Mouse (Mus musculus) splenic B cell, adult 2 months (primary cell): ENCODE results near the gene Kcnh5.

ENCODE experiments used
- DNase-seq: peaks from one replicate; pipeline ENCODE4 v3.0.0-alpha.2; 2011; ENCODE audit warnings: low read depth, low spot score
- H3K27me3 ChIP-seq: 2 replicates; pipeline ENCODE4 v1.6.1; 2012; ENCODE audit warnings: mild to moderate bottlenecking, low read length, moderate library complexity, mixed read lengths; ENCODE audit not compliant: control insufficient read depth, poor library complexity, insufficient read depth, severe bottlenecking
- H3K36me3 ChIP-seq: 2 replicates; pipeline ENCODE4 v1.6.1; 2012; ENCODE audit warnings: mild to moderate bottlenecking, low read length, moderate library complexity, mixed read lengths; ENCODE audit not compliant: control insufficient read depth, poor library complexity, insufficient read depth, severe bottlenecking

Kcnh5 gene

DNA sequence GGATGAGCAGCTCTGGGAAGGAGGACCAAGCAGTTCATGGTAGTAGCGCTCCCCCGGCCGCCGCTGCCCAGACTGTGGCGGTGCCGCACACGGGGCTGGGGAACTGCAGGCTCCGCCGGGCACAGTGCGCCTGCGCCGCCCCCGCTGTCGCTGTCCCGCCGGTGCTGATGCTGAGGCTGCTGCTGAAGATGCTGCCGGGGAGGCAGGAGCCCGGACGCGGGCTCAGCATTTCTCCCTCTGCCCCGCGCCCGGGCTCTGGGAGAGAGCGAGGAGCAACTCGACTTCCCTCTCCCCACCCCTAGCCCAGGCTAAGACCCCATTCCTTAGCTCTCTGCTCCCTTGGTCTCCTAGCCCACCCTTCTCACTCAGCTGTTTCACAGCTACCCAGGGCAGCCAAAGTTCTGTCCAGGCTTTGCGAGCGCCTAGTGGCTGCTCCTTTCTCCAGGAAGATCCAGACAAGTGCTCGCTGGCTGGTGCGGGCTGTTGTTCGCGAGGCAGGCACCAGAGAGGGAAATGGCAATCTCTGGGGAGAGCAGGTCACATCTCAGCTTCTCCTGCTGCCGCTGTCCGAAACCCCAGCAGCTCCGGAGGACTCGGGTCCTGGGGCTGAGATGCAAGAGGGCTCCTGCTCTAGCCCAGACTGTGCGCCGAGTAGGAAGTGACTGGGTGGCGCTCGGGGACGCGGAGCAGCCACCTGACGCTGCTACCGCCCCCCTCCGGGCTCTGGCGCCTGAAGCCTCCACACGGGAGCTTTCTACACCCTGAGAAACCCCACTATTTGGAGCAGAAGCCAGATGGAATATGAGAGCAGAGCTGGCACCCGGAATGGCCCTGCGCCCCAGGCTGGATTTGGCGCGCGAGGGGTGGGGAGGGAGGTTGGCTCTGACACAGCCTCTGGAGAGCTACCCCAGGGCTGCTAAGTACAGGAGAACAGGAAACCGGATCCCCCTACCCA lies at the start of gene Kcnh5:
Gene Kcnh5 (minus strand): TSS at position 642 of the 955 bp plus-strand sequence.
- H3K27me3 ChIP-seq: no peaks in the 10 kb centered on the region; the same call in 1 of the 2 replicates
- no peak for DNase-seq
- no peaks in the 10 kb centered on the region for H3K36me3 ChIP-seq

DNA sequence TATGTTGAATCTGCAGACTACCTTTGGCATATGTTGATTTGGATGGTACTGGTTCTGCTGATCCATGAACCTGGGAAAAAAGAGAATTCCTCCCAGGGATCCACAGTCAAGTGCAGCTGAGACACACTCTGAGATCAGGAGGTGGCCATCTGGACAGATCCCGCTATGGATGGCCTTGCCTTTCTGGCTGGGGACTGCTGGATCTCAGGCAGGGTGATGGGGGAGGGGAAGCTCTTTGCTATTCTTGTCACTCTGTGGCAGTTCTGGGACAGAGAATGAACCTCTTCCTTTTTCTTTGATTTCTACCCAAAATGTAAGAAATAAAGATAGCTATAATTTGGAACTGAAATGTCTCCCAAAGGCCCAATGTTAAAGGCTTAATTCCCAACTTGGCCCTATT lies 46.8 kb upstream of the Kcnh5 start:
- Histone ChIP-seq H3K27me3 (no peaks in the 10 kb centered on the region), H3K36me3 (no peaks in the 10 kb centered on the region)

DNA sequence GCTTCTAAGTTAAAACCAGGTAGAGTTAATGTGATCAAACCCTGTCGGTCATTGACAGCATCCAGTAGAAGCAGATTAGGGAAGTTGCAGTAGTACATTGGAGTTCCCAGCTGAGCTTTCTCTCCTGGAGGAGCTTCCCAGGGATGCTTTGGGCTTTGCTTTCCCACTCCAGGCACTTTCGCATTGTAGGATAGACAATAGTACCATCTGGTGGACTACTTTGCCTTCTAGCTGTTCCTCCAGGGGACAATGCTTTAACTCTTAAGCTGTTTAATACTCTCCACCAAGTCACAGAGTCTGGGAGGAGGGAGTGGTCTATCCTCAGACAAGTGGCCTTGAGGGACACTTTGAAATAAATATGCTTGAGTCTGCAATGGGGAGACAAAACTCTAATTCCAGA lies 12.3 kb upstream of the Kcnh5 start:
- H3K36me3 ChIP-seq: no peaks in the 10 kb centered on the region
- DNase-seq: no peak
- no peaks in the 10 kb centered on the region for H3K27me3 ChIP-seq

More for the DNA sequence above, 46.8 kb upstream of the Kcnh5 start:
- DNase-seq: no peak

DNA sequence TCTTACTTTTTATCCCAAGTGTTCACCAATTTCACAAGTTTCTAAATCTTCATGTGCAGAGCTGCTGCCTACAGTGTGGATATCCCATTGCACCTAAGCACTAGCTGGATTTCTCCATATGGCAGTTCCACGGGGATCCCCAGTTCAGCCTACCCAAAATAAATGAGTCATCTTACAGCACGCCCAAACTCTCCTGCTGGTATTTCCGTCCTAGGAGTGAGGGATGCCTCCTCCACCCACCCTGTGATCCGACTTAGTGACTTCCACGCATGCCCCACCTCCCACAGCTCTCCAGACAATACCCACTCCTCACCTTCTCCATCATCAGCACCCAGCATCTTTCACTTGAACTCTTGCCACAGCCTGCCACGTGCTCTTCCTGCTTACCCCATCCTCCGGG lies 5.5 kb upstream of the Kcnh5 start:
- H3K36me3 ChIP-seq: no peaks in the 10 kb centered on the region
- DNase-seq: no peak
- H3K27me3 ChIP-seq: no peaks in the 10 kb centered on the region; the same call in 1 of the 2 replicates

DNA sequence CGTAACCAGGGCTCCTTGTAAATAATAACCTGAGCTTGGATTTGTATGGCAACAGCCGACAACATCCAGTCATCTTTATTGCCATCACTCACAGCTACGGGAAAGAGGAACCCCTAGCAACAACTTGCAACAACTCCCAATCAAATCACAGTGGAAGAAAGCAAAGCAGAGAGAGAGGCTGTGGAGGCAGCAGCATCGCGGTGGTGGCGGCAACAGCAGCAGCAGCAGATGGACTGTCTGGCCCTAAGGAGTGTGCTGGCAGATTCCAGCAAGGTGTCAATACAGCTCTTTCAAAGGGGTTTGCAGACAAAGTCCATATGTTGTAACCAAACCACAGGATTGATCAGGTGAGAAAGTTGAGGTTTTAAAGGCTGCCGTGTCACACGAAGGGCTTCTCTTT lies 2.4 kb upstream of the Kcnh5 start:
- Histone ChIP-seq H3K27me3 (no peaks in the 10 kb centered on the region; the same call in 1 of the 2 replicates), H3K36me3 (no peaks in the 10 kb centered on the region)
- DNase-seq: no peak

DNA sequence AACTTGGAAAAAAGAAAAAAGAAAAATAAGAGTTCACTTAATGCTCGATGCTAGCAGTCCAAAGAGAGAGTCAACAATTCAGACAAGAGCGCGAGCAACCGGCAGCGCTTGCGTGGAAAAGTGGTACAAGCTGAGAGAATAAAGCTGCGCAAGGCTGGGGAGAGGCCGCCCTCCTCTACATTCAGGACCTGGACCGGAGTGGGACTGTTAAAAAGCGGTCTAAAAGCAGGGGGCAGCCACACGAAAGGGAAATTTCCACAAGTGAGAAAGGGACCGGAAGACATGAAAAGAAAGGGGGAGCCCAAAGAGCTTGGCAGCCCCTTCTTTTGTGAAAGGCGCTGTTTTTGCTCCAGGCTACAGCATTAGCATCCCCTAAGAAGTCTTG lies 506 bp upstream of the Kcnh5 start:
- Histone ChIP-seq H3K36me3 (no peaks in the 10 kb centered on the region), H3K27me3 (no peaks in the 10 kb centered on the region; the same call in 1 of the 2 replicates)
- DNase-seq: no peak

DNA sequence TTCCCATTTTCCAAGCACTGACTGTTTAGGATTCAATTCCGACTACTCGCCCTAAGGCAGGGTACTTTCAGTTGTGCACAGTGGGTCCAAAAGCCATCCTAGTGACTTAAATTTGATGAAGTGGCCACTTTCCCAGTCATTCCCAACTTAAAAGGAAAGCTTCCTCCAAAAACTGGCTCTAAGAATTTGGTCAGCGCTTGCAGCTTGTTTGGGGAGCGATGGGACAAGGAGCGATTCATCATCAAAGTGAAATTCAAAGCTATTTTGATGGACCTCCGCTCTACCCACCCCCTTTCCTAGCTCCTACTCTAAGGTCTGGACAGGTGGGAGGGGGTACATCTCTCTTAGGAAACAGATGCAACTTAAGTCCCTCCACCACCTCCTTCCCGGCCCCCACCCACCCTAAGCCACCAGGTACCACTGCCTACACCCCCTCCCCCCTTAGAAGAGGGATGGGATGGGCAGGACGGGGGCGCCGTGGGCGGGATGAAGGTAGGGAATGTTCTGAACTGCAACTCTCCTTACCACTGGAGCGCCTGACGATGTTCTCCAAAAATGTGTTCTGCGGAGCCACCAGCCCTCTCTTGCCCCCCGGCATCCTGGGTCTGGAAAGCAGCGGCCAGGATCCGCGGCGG lies 1.1 kb downstream of the Kcnh5 start:
- no peak for DNase-seq
- H3K27me3 ChIP-seq: no peaks in the 10 kb centered on the region; the same call in 1 of the 2 replicates
- H3K36me3 ChIP-seq: no peaks in the 10 kb centered on the region

DNA sequence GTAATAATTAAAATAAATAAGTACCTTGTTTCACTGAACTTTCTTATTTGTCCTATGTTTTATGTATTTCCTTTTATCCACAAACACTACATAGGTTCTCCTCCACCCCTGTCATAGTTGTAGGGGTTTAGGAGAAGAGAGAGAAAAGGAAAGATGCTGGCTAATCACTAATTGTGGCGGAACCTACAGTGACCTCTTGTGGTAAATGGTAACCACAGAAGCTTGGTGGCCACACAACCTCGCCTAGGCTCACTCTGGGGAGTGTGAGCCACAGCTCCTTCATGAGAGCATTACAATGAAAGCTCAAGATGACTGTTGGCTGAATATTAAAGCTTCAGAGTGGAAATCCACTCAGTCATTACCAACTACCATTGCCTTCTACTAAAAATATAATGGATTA lies 6.2 kb downstream of the Kcnh5 start:
- Histone ChIP-seq H3K27me3 (no peaks in the 10 kb centered on the region), H3K36me3 (no peaks in the 10 kb centered on the region)
- DNase-seq: no peak

DNA sequence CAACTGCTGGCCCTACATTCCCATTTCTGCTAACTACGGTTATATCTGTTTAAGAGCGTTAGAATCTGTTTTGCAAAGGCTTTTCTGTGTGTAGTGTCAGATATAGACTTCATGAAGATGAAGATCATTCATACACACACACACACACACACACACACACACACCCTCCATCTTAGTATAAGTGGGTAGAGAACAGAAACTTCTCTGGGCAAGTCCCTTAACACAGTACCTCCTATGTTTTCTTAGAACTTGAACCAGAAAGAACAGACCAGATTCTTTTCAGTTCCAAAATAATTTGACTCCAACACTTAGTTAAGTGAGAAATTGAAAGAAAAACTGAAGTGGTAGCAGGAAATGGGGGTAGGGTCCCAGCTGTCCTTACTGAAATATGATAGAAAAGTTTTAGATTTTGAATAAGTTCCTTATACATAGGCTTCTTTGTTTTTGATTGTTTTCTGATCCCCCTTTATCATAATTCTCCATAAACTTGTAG lies 24.0 kb downstream of the Kcnh5 start:
- H3K36me3 ChIP-seq: no peaks in the 10 kb centered on the region
- H3K27me3 ChIP-seq: no peaks in the 10 kb centered on the region
- DNase-seq: no peak

DNA sequence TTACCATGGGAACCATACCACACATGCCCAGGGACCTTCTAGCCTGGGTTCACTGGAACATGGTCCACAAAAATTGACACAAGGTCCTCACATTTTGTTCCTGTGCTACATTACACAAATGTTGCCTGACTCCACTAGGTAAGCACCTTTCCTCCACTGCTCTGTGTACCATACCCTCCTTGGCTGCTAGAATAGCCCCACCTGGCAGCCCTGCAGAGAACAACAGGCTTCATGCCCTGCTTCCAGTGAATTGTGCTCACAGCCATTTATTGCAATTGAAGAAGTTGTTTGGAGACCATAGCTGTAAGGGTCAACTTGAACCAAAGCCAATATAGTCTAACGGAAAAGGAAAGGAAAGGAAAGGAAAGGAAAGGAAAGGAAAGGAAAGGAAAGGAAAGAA lies 37.3 kb downstream of the Kcnh5 start:
- DNase-seq: no peak
- no peaks in the 10 kb centered on the region for H3K27me3 ChIP-seq
- H3K36me3 ChIP-seq: no peaks in the 10 kb centered on the region

DNA sequence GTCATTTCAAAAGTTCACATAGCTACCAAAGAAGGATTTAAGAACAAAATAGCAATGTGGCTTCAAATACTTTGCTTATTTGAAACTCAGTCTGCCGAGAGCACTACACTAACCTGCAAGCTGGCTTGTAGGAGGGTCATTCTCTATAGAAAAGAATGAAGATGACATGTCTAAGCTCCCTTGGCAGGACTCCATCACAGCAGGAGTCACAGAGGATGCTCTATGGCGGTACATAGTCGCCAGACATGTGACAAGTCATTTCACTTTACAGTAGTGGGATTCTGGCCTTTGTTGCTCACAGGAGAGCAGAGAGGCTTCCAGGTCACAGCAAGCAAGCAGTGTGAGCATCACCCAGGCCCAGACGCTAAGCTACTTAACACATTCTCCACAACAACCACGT lies 85.2 kb downstream of the Kcnh5 start:
- Histone ChIP-seq H3K36me3 (no peaks in the 10 kb centered on the region), H3K27me3 (no peaks in the 10 kb centered on the region)
- no peak for DNase-seq

DNA sequence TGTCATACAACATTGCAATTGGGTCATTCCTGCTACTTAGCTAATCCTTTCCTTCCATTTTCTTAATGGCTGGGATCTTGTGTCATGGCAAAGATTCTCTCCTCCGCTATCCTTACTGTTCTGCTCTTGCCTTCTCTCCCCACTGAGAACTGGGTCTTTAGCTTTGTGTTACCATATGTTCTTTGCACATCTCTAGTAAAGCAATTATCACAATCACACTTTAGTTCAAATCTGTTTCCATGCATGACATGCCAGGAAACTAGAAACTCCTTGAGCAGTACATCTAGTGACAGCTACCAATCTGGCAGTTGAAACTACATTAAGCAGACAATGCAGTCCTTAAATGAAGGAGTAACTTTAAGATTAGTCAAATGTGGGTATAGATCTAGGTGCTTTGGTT lies 86.2 kb downstream of the Kcnh5 start:
- Histone ChIP-seq H3K27me3 (no peaks in the 10 kb centered on the region), H3K36me3 (no peaks in the 10 kb centered on the region)
- DNase-seq: no peak

DNA sequence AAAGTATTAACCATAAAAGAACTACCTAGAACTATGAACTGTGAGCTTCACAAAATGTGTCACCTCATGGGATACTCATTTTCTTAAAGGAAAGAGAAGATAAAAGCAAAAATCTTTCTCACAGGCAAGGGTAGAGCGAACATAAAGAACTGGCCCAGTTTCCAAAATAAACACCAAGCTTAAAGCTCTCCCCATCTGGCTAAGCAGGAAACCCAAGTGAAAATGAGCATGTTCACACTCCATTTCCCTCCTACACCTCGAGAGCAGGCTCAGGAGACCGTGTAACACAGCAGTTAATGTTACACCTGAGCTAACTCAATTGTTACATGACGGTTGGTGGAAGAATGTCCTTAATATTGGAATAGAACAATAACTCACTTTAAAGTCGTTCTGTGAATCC lies 100.0 kb downstream of the Kcnh5 start:
- no peaks in the 10 kb centered on the region for H3K27me3 ChIP-seq
- no peak for DNase-seq
- H3K36me3 ChIP-seq: no peaks in the 10 kb centered on the region

DNA sequence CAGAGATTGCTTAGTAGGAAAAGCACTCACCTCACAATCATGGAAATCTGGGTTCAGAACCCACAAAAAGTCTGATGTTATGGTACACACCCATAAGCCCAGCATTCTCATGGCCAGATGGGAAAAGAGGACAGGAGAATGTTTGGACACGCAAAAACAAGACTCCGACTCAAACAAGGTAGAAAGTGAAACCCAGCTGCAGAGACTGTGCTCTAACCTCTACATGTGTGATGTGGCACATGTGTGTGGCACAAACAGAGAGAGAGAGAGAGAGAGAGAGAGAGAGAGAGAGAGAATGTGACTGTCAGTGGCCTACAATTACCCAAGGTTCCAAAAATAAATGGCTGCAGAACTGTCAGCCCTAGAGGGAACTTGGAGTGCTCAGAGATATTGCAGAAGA lies 106.1 kb downstream of the Kcnh5 start:
- Histone ChIP-seq H3K27me3 (no peaks in the 10 kb centered on the region), H3K36me3 (no peaks in the 10 kb centered on the region)
- no peak for DNase-seq

DNA sequence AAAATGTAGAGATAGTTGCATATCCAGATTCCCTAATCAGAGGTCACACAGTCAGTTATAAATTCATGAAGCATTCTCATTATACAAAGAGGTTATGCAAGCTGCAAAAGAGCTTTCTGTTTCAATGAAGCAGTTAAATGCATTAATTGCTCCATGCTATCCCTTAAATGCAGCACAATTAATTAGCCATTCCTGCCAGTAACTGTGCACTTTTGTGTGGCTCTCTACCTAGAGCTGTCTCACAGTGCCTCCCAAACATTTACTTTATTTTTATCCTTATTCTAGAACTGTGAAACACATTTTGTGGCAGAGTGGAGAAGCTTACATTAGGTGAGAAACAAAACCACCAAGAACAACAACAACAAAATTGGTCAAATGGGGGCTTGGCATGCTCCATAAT lies 114.6 kb downstream of the Kcnh5 start:
- no peaks in the 10 kb centered on the region for H3K27me3 ChIP-seq
- no peak for DNase-seq
- no peaks in the 10 kb centered on the region for H3K36me3 ChIP-seq
